Mouse (Mus musculus) telencephalon, adult 2 months (tissue): ENCODE data around the gene Myo1c.

ENCODE experiments used
- DNase-seq: peaks from one replicate; pipeline ENCODE4 v3.0.0-alpha.2; 2011; ENCODE audit warnings: low read depth, low spot score

The Myo1c gene

GRCm38 (mm10) chr11:75649155-75649561, 1.1 kb upstream of the Myo1c start:
- DNase-seq = no peak

GRCm38 (mm10) chr11:75650958-75651425, 688 bp downstream of the Myo1c start:
- no peak for DNase-seq

GRCm38 (mm10) chr11:75651426-75652221, 1.3 kb downstream of the Myo1c start:
- DNase-seq = peak; percentile 71

GRCm38 (mm10) chr11:75652222-75652941, 2.1 kb downstream of the Myo1c start:
- no peak for DNase-seq

- no peak for DNase-seq
Observed at GRCm38 (mm10) chr11:75652942-75653684, 2.8 kb downstream of the Myo1c start.

- DNase-seq = no peak
Observed at GRCm38 (mm10) chr11:75653781-75654470, 3.6 kb downstream of the Myo1c start.

- DNase-seq = no peak
Observed at GRCm38 (mm10) chr11:75654471-75655390, 4.4 kb downstream of the Myo1c start.

GRCm38 (mm10) chr11:75655621-75656545, 5.6 kb downstream of the Myo1c start:
- DNase-seq = no peak

GRCm38 (mm10) chr11:75656621-75657590, 6.6 kb downstream of the Myo1c start:
- DNase-seq = no peak

GRCm38 (mm10) chr11:75657841-75658240, 7.5 kb downstream of the Myo1c start:
- no peak for DNase-seq

- no peak for DNase-seq
Observed at GRCm38 (mm10) chr11:75658311-75658710, 8.0 kb downstream of the Myo1c start.

- DNase-seq = no peak
Observed at GRCm38 (mm10) chr11:75658996-75659750, 8.9 kb downstream of the Myo1c start.

- DNase-seq = no peak
Observed at GRCm38 (mm10) chr11:75660081-75660590, 9.8 kb downstream of the Myo1c start.

GRCm38 (mm10) chr11:75660941-75661800, 10.9 kb downstream of the Myo1c start:
- no peak for DNase-seq

- DNase-seq = no peak
Observed at GRCm38 (mm10) chr11:75662131-75662530, 11.8 kb downstream of the Myo1c start.

GRCm38 (mm10) chr11:75666296-75666695, 16.0 kb downstream of the Myo1c start:
- no peak for DNase-seq
